In the genomic region with DNA sequence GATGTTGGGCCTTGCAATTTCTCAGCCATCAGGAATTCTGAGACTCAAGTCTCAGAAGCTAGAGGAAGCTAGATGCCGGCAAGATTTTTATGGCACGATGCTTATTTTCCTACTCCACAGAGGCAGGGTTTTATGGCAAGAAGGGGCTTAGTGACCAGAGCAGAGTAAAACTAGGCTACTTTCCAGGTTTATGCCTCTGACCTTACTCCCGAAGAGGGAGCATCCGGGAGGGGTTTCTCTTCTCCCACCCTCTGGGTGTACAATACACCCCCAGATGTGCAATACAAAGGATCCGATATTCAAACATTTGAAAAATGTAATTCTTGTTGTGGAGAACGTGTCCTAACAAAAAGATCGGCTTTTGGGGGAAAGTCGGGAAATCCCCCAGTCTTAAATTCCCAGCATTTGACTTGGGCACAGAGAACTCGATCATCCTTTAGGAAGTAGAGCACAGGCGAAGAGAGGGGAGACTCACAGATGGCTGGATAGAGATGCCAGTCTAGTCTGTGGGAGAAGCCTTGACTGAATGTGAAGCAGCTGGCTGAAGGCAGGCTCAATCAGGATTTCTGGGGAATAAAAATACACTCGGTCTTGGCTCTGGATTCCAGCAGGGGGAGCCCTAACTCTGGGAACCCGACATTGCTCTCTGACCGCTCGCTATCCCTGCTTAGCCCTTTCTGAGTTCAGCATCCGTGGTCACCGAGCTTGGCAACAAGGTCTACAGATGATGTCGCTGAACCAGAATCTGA, we compare ENCODE assay signal across 8 mouse cellular contexts. TPM values are rescaled to one million over a fixed set of nuclear protein-coding genes. Genes with fewer than 3 reads are reported as not detected.
DNase-seq lines count a peak whose midpoint lies in the region; ATAC-seq lines count a peak whose summit lies in the region.

No protein-coding gene starts in this region.

- H3K27ac ChIP-seq in embryonic facial prominence, embryonic 11.5 days (replicated peaks; ENCODE audit: low read depth, low read length), result no peak overlapping the region
- H3K27ac ChIP-seq in limb, embryonic 10.5 days, result no peak overlapping the region
- no peak overlapping the region for H3K27ac ChIP-seq in midbrain, embryonic 16.5 days (ENCODE audit: low read length)

- H3K36me3 ChIP-seq in embryonic facial prominence, embryonic 11.5 days (replicated peaks; ENCODE audit: control insufficient read depth, insufficient read depth, low read depth, low read length), result no peaks in the 10 kb centered on the region
- no peaks in the 10 kb centered on the region for H3K36me3 ChIP-seq in limb, embryonic 10.5 days
- no peaks in the 10 kb centered on the region for H3K36me3 ChIP-seq in midbrain, embryonic 16.5 days (ENCODE audit: control insufficient read depth, insufficient read depth, low read length)
- no peaks in the 10 kb centered on the region for H3K36me3 ChIP-seq in splenic B cell, adult 2 months (ENCODE audit: control insufficient read depth, insufficient read depth, low read length, poor library complexity, severe bottlenecking)

- no peaks in the 10 kb centered on the region for H3K27me3 ChIP-seq in embryonic facial prominence, embryonic 11.5 days (ENCODE audit: control insufficient read depth, insufficient read depth, low read length)
- H3K27me3 ChIP-seq in limb, embryonic 10.5 days (ENCODE audit: low read depth, poor library complexity, severe bottlenecking), result peaks cover 53% of the 10 kb centered on the region
- peaks cover 26% of the 10 kb centered on the region for H3K27me3 ChIP-seq in midbrain, embryonic 16.5 days (ENCODE audit: control insufficient read depth, insufficient read depth, low read depth, low read length)
- H3K27me3 ChIP-seq in splenic B cell, adult 2 months (ENCODE audit: control insufficient read depth, insufficient read depth, low read length, poor library complexity, severe bottlenecking), result no peaks in the 10 kb centered on the region; the same call in 1 of the 2 replicates

- no peaks in the 10 kb centered on the region; the same call in 1 of the 2 replicates for H3K4me1 ChIP-seq in embryonic facial prominence, embryonic 11.5 days (ENCODE audit: control insufficient read depth, insufficient read depth, low read length)
- H3K4me1 ChIP-seq in limb, embryonic 10.5 days, result peaks cover 19% of the 10 kb centered on the region; the same call in 1 of the 2 replicates
- peaks cover 7% of the 10 kb centered on the region; the same call in 1 of the 2 replicates for H3K4me1 ChIP-seq in midbrain, embryonic 16.5 days (ENCODE audit: control insufficient read depth, insufficient read depth, low read length)

- no peak overlapping the region for H3K4me2 ChIP-seq in embryonic facial prominence, embryonic 11.5 days (ENCODE audit: low read depth, low read length)
- peak overlapping the region; percentile 43 for H3K4me2 ChIP-seq in midbrain, embryonic 16.5 days (ENCODE audit: low read length)

- WGBS in embryonic facial prominence, embryonic 11.5 days, result 18% methylated on average over 17 of the region's 17 CpGs
- WGBS in limb, embryonic 10.5 days, result 20% methylated on average over 17 of the region's 17 CpGs
- WGBS in midbrain, embryonic 16.5 days, result 14% methylated on average over 17 of the region's 17 CpGs

- ATAC-seq in embryonic facial prominence, embryonic 11.5 days (replicated peaks; ENCODE audit: insufficient number of reproducible peaks, low FRiP score, low TSS enrichment, low read depth), result no peak
- peak; percentile 76 for ATAC-seq in midbrain, embryonic 16.5 days

- no peaks in the 10 kb centered on the region for H3K9me3 ChIP-seq in embryonic facial prominence, embryonic 11.5 days (replicated peaks; ENCODE audit: control insufficient read depth, low read length)
- no peaks in the 10 kb centered on the region for H3K9me3 ChIP-seq in limb, embryonic 10.5 days (replicated peaks)
- H3K9me3 ChIP-seq in midbrain, embryonic 16.5 days (replicated peaks; ENCODE audit: control insufficient read depth, low read length, poor library complexity, severe bottlenecking), result no peaks in the 10 kb centered on the region

- peak; percentile 90 for DNase-seq in 3T3-L1 (ENCODE audit: low read depth, low spot score)
- DNase-seq in adrenal gland, postnatal 25 days, result peak; percentile 77
- peak; percentile 93 for DNase-seq in embryonic facial prominence, embryonic 11.5 days (ENCODE audit: low spot score)
- DNase-seq in heart, adult 11 months, result peak; percentile 96
- DNase-seq in kidney, adult 8-10 months, result peak; percentile 54 to 79
- peak; percentile 92 for DNase-seq in limb, embryonic 10.5 days (ENCODE audit: low spot score)
- DNase-seq in splenic B cell, adult 2 months (ENCODE audit: low read depth, low spot score), result peak; percentile 38

- H3K4me3 ChIP-seq in embryonic facial prominence, embryonic 11.5 days (ENCODE audit: low read depth, low read length), result no peak overlapping the region
- no peak overlapping the region for H3K4me3 ChIP-seq in limb, embryonic 10.5 days
- no peak overlapping the region for H3K4me3 ChIP-seq in midbrain, embryonic 16.5 days (ENCODE audit: low read depth, low read length)

- no peak overlapping the region for H3K9ac ChIP-seq in embryonic facial prominence, embryonic 11.5 days (replicated peaks; ENCODE audit: low read length)
- no peak overlapping the region for H3K9ac ChIP-seq in midbrain, embryonic 16.5 days (ENCODE audit: low read depth, low read length)

RNA-seq across cellular contexts. Expression of a gene that starts 40.2 kb away (rescaled TPM):
- 6.9 and 7.5 TPM in 2 replicates for total RNA-seq in adrenal gland, postnatal 25 days (2021)
- 220 and 233 TPM in 2 replicates for polyA plus RNA-seq in embryonic facial prominence, embryonic 11.5 days (2014; fragmentation: Nextera tagmentation; extraction: Ambion mirVana)
- polyA plus RNA-seq in limb, embryonic 10.5 days (2016; fragmentation: Nextera tagmentation; extraction: Ambion mirVana), result 290 and 298 TPM in 2 replicates
- polyA plus RNA-seq in midbrain, embryonic 16.5 days (2015; fragmentation: Nextera tagmentation; extraction: Ambion mirVana), result 14.2 and 21.5 TPM in 2 replicates

Comparison
In these comparisons a context has a peak if more than half of its experiments do, and no peak if none do; other contexts are left out.
1. DNase-seq: peak in every context shown above with its lines; median percentile 96 in heart, adult 11 months; 93 in embryonic facial prominence, embryonic 11.5 days; 92 in limb, embryonic 10.5 days; 90 in 3T3-L1; 77 in adrenal gland, postnatal 25 days; 66 in kidney, adult 8-10 months; 38 in splenic B cell, adult 2 months.